Mouse (Mus musculus): ENCODE measurements around the gene Gm9821.

Gm9821 gene

GRCm38 (mm10) chr2:91971231-91972097, 26.0 kb downstream of the Gm9821 start:
- DNase-seq (ENCODE audit: low spot score) = peak; percentile 68

GRCm38 (mm10) chr2:91972121-91972566, 26.6 kb downstream of the Gm9821 start:
- DNase-seq (ENCODE audit: low spot score) = no peak

GRCm38 (mm10) chr2:91973416-91974135, 28.1 kb downstream of the Gm9821 start:
- DNase-seq (ENCODE audit: low spot score) = no peak

DNA sequence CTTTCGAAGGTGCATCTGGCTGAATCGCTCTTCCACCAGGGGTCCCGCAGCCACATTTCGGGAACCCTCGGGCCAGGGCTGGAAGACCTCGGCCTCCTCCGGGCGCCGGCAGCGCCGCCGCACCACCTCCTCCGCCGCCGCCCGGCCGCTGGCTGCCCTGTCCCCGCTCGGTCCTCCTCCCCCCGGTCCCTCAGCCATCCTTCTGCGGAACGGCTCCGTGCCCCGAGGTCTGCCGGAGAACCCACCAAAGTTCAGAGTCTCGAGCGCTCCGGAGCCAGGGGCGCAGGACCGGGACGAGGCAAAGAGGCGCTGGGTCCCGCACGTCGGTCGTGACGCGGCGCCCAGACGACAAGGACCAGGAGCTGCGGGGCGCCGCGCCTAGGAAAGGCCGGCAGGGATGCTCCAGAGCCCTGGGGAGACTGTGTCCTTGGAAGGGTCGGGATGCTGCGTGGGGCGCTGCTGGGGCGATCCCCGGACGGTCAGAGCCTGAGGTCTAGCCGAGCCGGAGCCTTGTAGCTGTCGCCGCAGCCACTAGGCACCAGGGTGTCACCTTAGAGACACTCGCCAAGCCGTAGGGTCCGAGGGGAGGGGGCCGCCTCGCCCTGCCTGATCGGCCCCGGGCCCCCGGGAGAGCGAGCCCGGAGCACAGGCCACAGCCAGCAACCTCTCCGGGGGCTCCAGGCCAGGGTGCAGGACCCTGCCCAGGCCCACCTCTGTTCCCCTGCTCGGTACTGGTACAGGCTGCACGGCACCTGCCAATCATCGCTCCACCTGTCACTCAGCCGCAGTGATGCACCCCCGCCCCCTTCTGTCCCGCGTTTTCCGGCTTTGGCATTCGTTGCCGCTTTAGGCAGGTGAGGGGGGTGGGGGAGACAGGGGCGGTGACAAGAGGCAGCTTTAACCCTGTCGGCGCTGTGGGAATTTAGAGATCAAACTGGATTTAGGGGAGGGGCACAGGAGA, 30.4 kb downstream of the Gm9821 start, which contains the start of gene Dgkz:
Gene Dgkz (minus strand): TSS at position 284 of the 961 bp plus-strand sequence.
- DNase-seq (ENCODE audit: low spot score) = no peak

- no peak for DNase-seq (ENCODE audit: low spot score)
Measured at GRCm38 (mm10) chr2:91977960-91978359, 32.5 kb downstream of the Gm9821 start.

DNA sequence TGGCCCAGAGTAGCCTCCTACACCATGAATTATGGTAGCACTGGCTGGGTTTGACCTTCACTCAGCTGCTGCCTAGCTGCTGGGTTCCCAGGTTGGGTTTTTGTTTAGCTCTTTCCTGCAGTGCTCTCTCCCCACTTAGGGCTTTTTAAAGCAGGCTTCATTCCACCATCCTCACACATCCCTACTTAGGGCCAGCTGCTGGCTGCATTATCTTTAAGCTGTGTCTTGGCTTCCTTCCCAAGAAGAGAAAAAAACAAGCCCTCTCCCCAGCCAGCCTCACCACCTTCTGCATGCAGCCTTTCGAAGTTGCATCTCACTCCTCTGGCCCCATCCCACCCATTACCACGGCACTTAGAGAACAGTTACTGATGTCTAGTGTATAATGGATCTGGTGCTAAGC, 33.0 kb downstream of the Gm9821 start:
- DNase-seq (ENCODE audit: low spot score) = no peak

DNA sequence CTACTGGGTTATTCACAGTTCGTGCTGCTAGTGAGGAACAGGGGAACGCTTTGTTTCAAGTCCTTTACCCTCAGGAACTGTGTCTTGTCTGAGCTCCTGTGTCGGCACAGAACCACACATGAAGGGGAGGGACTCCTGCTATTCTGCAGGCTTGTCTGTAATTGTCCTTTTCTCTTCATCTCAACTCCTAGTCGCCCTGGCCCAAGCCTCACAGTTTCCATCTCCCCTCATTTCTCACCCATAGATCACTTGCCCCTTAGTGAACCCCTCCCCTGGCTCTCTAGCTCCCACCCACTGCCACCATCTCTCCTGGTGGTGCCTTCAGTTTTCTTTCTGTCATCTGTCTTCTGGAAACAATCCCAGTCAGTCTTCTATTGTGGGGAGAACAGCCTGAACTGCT, 34.7 kb downstream of the Gm9821 start:
- no peak for DNase-seq (ENCODE audit: low spot score)

DNA sequence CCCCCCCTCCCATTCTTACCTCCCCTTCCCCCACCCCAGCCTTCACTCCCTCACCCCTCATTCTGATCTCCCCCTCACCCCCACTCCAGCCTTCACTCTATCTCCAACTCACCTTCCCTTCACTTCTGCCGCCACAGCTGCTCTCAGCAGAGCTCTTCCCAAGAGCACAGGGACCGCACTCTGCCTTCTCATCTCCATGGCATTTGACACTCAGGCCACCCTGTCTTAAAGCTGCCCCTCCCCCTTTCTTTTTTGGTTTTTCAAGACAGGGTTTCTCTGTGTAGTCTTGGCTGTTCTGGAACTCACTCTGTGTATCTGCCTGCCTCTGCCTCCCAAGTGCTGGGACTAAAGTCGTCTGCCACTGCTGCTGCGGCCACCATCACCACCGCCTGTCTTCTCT, 35.3 kb downstream of the Gm9821 start:
- no peak for DNase-seq (ENCODE audit: low spot score)

DNA sequence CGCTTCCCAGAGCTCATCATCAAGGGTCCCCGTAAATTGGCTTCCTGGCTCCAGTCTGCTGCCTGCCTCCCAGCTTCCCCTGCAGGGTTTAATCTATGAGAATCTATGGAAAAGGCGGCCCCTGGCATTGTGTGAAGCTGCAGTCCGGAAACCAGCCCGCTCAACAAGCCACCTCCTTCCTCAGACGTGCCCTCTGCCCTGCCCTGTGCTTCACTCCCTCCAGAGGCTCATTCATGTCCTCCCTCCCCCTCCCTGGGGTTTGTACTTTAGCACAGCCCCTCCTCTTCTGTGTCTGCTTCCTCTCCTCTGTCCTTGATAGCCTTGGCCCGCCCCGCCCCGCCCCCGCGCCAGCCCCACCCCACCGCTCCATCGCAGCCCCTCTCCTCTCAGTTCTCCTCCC, 38.9 kb downstream of the Gm9821 start:
- DNase-seq (ENCODE audit: low spot score) = peak; percentile 93

DNA sequence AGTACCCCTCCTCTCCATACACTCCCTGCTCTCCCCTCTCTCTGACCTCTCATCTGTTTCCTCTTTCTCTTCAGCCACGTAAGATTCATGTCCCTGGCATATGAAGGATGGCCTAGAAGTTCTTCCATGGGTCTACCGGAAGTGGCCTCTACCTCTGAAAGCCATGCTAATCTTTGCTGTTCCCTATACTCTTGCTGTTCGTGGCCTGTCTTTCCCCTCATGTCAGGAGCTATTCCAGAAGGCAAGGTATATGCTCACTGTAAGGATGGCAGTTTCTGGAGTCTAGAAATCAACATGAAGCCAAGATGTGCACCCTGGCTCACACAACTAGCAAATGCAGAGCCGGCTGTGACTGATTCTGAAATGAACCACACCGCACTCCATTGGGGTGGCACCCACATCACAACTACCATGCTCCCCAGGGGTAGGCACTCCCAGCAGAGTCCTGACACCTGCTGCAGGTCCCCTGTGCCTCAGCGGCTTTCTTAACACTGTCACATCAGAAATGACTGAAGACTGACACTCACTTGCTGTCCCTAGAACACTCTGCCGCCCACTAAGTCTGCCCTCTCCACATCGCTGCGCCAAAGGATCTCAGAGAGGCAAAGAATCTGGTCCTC, 39.5 kb downstream of the Gm9821 start:
- no peak for DNase-seq (ENCODE audit: low spot score)

DNA sequence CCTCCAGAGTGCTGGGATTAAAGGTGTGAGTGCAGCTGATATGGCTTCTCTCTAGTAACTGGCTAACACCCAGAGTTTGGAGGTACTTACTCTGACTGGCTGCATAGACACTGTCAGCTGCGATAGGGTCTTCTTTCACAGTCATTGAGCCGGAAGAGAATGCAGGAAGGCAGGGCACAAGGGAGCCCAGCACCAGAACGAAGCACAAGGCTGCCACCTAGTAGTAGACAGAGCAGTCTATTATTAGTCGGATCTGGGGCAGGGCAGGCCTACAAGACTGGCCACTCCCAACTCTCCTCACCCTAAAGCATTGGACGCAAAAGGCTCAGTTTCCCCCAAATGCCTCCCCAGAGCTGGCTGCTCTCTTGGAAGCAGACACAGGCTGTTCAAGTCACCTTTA, 40.6 kb downstream of the Gm9821 start:
- DNase-seq (ENCODE audit: low spot score) = peak; percentile 69

DNA sequence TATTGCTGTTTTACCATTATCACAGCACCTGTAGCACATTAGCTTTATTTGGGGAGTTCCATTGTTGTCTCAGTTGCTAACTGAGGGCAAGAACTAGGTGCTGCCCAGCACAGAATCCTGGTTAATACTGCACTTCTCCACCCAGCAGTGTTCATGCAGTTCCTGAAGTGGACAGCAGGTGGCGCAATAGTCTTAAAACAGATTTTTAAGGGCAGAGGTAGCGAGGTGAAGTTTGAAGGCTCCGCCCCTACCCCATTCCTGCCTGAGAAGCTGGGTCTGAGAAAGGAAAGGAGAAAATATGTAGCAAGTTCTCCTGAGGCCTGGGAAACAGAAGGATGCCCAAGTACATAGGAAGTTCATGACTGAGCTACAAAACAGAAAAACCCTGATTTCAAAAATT, 42.0 kb downstream of the Gm9821 start:
- peak; percentile 85 for DNase-seq (ENCODE audit: low spot score)

GRCm38 (mm10) chr2:91989750-91990149, 44.2 kb downstream of the Gm9821 start:
- no peak for DNase-seq (ENCODE audit: low spot score)

DNA sequence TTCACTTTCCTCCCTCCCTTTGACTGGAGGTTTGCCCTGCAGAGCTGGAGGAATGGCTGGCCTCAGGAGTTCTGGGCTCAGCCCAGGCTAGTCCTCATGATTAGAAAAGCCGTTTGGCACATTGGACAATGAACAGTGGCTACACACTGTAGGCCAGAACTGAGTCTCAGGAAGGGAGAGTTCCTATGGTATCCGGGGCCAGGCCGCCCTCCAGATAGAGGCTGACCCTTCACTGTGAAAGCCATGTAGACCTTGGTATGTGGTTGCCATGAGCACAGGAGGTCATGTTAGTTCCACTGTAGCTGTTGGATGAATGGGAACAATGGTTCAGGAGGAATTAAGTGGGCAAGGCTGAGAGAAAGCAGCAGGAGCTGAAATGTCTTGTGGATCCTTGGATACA, 47.9 kb downstream of the Gm9821 start:
- DNase-seq (ENCODE audit: low spot score) = no peak

- no peak for DNase-seq (ENCODE audit: low spot score)
Measured at GRCm38 (mm10) chr2:91996006-91996405, 50.5 kb downstream of the Gm9821 start.

Data from lung, postnatal 25 days (tissue).